Mouse (Mus musculus): Measurements from ENCODE around the gene Grn.

Gene Grn

DNA sequence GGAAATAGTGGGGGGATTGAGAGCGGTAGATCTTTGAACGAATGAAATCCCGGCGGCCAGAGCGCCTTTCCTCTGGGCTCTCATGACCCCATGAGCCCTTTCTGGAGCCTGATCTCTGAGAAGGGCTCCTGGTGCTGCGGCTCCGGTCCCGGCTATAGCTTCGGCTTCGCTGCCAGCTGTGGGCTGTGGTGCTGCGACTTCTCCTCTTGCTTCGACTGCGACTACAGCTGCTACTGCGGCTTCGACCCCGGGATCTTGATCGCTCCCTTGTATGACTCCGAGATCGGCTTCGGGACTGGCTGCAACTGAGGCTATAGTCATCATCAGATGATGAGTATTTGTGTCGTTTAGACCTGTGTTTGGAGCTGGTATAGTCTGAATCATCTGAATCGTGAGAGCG, 49.5 kb downstream of the Grn start:
- no peak for DNase-seq (ENCODE audit: low spot score in 2 of 2)

DNA sequence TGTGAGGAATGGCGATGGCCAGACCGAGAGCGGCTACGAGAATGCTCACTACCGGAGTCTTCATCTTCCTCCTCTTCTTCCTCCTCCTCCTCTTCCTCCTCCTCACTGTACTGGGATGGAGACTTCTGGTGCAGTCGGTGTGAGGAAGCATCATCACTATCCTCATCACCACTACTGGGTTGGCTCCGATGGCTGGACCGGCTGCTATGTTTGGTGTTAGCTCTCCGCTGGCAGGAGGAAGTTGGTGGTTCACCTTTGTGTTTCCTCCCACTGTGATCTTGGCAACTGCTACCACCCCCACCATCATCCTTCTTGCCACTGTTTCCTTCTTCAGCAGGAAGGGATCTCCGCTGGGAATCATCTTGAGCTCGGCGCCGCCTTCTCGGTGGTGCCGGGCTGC, 50.0 kb downstream of the Grn start:
- DNase-seq (ENCODE audit: low spot score in 2 of 2): no peak

DNA sequence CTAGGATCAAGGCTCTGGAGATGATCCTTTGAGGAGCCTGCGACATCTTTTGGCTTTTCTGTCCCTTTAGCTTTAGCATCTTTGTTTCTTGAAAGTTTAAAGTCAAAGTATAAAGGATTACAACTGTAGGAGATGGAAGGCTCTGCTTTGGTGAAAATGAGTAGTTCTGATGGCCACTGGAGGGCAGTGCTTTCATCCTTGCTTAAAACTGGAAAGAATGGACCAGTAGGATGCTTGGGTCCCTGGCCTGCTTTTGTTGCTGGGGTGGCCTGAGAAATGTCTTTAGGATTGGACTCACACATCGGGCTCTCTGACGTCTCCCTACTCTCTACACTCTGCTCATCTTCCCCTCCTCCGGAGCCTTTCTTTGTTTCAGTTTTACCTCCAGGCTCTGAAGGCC, 50.8 kb downstream of the Grn start:
- no peak for DNase-seq (ENCODE audit: low spot score in 2 of 2)

DNA sequence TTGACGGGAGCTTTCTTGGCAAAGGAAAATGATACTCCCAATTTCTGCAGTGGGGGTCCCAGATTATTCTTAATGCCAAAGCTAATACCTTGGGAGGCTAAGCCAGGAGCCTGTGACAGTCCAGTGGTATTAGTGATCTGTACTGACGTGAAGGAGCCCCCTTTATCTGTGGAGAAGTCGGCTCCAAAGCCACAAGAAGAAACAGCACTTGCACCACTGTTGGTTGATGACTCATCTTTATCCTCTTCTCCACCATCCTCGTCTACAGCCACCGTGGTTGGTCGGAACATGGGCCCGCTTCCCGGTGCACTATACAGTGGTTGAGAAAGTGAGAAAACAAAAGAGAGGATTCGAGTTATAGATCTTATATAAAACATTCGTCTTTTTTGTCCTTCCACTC, 51.7 kb downstream of the Grn start:
- DNase-seq (ENCODE audit: low spot score in 2 of 2): no peak

All from right cerebral cortex, postnatal 36 days (tissue).